Mouse (Mus musculus) liver, embryonic 13.5 days (tissue): ENCODE data around the gene Hnrnpa3. TPM values are rescaled to one million over a fixed set of nuclear protein-coding genes. Genes with fewer than 3 reads are reported as not detected.
"Not testable (repeated sequence)": the region's sequence is repeated elsewhere in the genome, so short reads cannot be mapped to it uniquely, and the experiment has no call there.

ENCODE experiments used
- ATAC-seq: fragments of 200-750 bp; cut with Nextera tagmentation; 2 replicates; pipeline ENCODE4 v1.8.0; 2017; ENCODE audit warnings: low read depth, mild to moderate bottlenecking, moderate number of reproducible peaks, moderate library complexity
- DNase-seq: peaks from one replicate; pipeline ENCODE4 v3.0.0; 2022
- H3K27ac ChIP-seq: fragments of 300-500 bp; sonication (generic); 2 replicates; pipeline ENCODE4 v1.5.1; 2015; ENCODE audit warnings: moderate library complexity, mild to moderate bottlenecking, inconsistent platforms
- H3K27me3 ChIP-seq: fragments of 300-500 bp; sonication (generic); 2 replicates; pipeline ENCODE4 v1.6.1; 2015; ENCODE audit warnings: mild to moderate bottlenecking, inconsistent platforms
- H3K36me3 ChIP-seq: fragments of 300-500 bp; sonication (generic); 2 replicates; pipeline ENCODE4 v1.6.1; 2015; ENCODE audit warnings: mild to moderate bottlenecking, inconsistent platforms
- H3K4me1 ChIP-seq: fragments of 300-500 bp; sonication (generic); replicated peaks from 2 replicates; pipeline ENCODE4 v1.6.1; 2015; ENCODE audit warnings: inconsistent platforms
- H3K4me2 ChIP-seq: fragments of 300-500 bp; sonication (generic); 2 replicates; pipeline ENCODE4 v1.6.1; 2015; ENCODE audit warnings: inconsistent platforms, mild to moderate bottlenecking, moderate library complexity
- H3K4me3 ChIP-seq: fragments of 300-500 bp; sonication (generic); replicated peaks from 2 replicates; pipeline ENCODE4 v1.5.1; 2015; ENCODE audit warnings: mild to moderate bottlenecking, inconsistent platforms
- H3K9ac ChIP-seq: fragments of 300-500 bp; sonication (generic); 2 replicates; pipeline ENCODE4 v1.6.1; 2015; ENCODE audit warnings: mild to moderate bottlenecking, inconsistent platforms
- H3K9me3 ChIP-seq: fragments of 300-500 bp; sonication (generic); replicated peaks from 2 replicates; pipeline ENCODE4 v1.6.1; 2016; ENCODE audit warnings: inconsistent platforms
- WGBS: fragments of 180-500 bp; shearing (Covaris S2); methylation state at CpG from one replicate; pipeline ENCODE4 v1.1.7; 2015; ENCODE audit not compliant: insufficient replicate concordance; 5-methylcytosine and 5-hydroxymethylcytosine counted together
- polyA plus RNA-seq: library from polyadenylated mRNA; unstranded; fragments of >200 nt; fragmentation: Nextera tagmentation; extraction: Ambion mirVana; gene quantifications from 2 replicates; pipeline ENCODE4 v1.2.1, GENCODE M21; 2015

The Hnrnpa3 gene
- polyA plus RNA-seq, 1 experiment from 2014 or later, result 161 TPM

DNA sequence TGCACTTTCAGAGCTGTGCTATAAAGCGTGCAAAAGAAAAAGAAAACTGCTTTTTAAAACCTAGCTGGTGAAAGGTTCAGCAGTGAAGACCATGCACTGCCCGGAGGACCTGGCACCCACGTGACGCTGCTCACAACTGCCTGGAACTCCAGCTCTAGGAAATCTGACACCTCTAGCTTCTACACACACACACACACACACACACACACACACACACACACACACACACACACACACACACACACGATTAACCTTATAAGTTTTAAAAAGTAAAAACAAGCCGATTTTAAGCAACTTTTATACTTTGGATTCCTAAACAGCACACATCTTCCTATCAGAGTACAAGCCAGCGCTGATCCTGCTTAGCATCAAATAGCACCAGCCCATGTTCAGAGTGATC is 22.4 kb downstream of the Hnrnpa3 start:
- Histone ChIP-seq H3K27ac (peak overlapping the region; percentile 5; the same call in 1 of the 2 replicates), H3K9me3 (no peaks in the 10 kb centered on the region), H3K4me2 (no peak overlapping the region), H3K27me3 (no peaks in the 10 kb centered on the region), H3K9ac (no peak overlapping the region), H3K4me1 (peaks cover 54% of the 10 kb centered on the region), H3K4me3 (no peak overlapping the region), H3K36me3 (peaks cover 42% of the 10 kb centered on the region)
- 63% methylated on average over 7 of the region's 7 CpGs for WGBS
- DNase-seq (no peak), ATAC-seq (no peak)

DNA sequence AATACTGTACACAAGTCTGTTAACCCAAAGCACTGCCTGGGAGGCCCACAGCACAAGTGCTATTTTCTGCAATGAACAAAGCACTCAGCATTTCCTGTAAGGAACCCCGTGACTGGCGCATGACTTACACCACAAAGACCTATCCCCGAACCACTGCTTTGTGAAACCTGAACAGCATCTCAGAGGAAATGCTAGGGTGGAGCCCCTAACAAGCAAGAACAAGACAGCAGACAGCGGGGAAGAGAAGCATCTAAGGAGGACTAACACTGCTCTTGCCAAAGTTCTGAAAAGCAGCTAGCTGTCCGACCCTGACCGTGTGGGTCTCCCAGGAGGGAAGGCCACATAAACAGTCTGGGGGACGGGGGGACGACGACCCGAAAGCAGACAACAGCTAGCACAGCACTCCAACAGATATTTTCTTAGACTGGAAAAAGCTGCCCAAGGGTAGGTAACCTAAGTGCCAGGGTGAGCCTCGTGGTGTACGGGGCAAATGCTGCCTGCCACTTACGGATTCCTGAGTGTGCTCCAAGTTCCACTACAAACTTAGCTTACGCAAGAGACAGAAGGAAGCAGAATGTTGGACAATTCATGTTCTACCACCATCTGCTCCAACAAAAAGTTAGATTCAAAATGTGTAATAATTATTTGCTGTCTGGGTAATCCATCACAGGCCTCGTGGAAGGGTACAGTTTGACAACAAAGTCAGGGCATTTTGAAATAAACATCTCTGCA is 24.1 kb downstream of the Hnrnpa3 start:
- Histone ChIP-seq H3K36me3 (peaks cover 38% of the 10 kb centered on the region), H3K9me3 (no peaks in the 10 kb centered on the region), H3K4me2 (peak overlapping the region; percentile 32), H3K9ac (peak overlapping the region; percentile 39; the same call in 1 of the 2 replicates), H3K4me3 (no peak overlapping the region), H3K4me1 (peaks cover 68% of the 10 kb centered on the region), H3K27me3 (no peaks in the 10 kb centered on the region), H3K27ac (peak overlapping the region; percentile 71)
- WGBS, result 38% methylated on average over 15 of the region's 15 CpGs
- DNase-seq (no peak), ATAC-seq (peak; percentile 54)

DNA sequence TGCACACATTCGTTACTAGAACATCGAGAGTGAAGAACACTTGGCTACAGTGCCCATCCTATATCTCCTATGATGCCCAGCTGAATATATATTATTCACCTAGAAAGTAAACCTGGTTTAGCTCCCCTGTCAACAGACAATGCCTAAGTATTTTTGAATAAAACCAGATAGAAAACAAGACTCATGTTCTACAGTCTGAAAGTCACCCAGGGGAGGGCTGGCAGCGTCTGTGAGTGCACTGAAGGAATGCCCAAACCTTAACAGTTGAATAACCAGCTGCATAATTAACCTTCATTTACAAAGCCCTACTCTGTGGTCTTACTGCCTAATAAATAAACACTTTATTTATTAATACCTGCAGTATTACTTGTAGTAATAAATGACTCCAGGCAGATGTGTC is 25.5 kb downstream of the Hnrnpa3 start:
- DNase-seq, result no peak

GRCm38 (mm10) chr2:75685458-75685861 is 26.4 kb downstream of the Hnrnpa3 start:
- no peak for DNase-seq
- Histone ChIP-seq H3K4me1 (peaks cover 83% of the 10 kb centered on the region), H3K27me3 (no peaks in the 10 kb centered on the region), H3K27ac (peak overlapping the region; percentile 41; the same call in 1 of the 2 replicates), H3K9ac (no peak overlapping the region), H3K9me3 (no peaks in the 10 kb centered on the region), H3K36me3 (peaks cover 40% of the 10 kb centered on the region), H3K4me2 (no peak overlapping the region), H3K4me3 (no peak overlapping the region)
- ATAC-seq, result no peak
- 44% methylated on average over 6 of the region's 6 CpGs for whole genome bisulfite sequencing

More for the DNA sequence above, 25.5 kb downstream of the Hnrnpa3 start:
- Histone ChIP-seq H3K27me3 (no peaks in the 10 kb centered on the region), H3K36me3 (peaks cover 38% of the 10 kb centered on the region), H3K4me1 (peaks cover 82% of the 10 kb centered on the region), H3K4me2 (no peak overlapping the region), H3K4me3 (no peak overlapping the region), H3K27ac (no peak overlapping the region), H3K9me3 (no peaks in the 10 kb centered on the region), H3K9ac (no peak overlapping the region)
- 84% methylated on average over 3 of the region's 3 CpGs for WGBS
- ATAC-seq, result no peak

GRCm38 (mm10) chr2:75687040-75687749 is 28.1 kb downstream of the Hnrnpa3 start:
- no peak overlapping the region for H3K4me3 ChIP-seq
- no peak overlapping the region for H3K9ac ChIP-seq
- no peak overlapping the region for H3K4me2 ChIP-seq
- peaks cover 78% of the 10 kb centered on the region for H3K4me1 ChIP-seq
- DNase-seq (no peak), ATAC-seq (no peak)
- H3K36me3 ChIP-seq, result peaks cover 42% of the 10 kb centered on the region
- H3K27ac ChIP-seq, result no peak overlapping the region
- WGBS, result 82% methylated on average over 10 of the region's 10 CpGs
- H3K9me3 ChIP-seq, result no peaks in the 10 kb centered on the region
- no peaks in the 10 kb centered on the region for H3K27me3 ChIP-seq

- peaks cover 54% of the 10 kb centered on the region for H3K36me3 ChIP-seq
- no peak overlapping the region for H3K27ac ChIP-seq
- H3K27me3 ChIP-seq, result no peaks in the 10 kb centered on the region
- ATAC-seq (no peak), DNase-seq (no peak)
- H3K9ac ChIP-seq, result no peak overlapping the region; the same call in 1 of the 2 replicates
- peaks cover 80% of the 10 kb centered on the region for H3K4me1 ChIP-seq
- H3K4me3 ChIP-seq, result no peak overlapping the region
- H3K4me2 ChIP-seq, result no peak overlapping the region
- 63% methylated on average over 1 of the region's 1 CpGs for WGBS
- H3K9me3 ChIP-seq, result no peaks in the 10 kb centered on the region
Observed at GRCm38 (mm10) chr2:75688901-75689300, 29.8 kb downstream of the Hnrnpa3 start.

GRCm38 (mm10) chr2:75689482-75690158 is 30.6 kb downstream of the Hnrnpa3 start:
- H3K9ac ChIP-seq, result no peak overlapping the region; the same call in 1 of the 2 replicates

DNA sequence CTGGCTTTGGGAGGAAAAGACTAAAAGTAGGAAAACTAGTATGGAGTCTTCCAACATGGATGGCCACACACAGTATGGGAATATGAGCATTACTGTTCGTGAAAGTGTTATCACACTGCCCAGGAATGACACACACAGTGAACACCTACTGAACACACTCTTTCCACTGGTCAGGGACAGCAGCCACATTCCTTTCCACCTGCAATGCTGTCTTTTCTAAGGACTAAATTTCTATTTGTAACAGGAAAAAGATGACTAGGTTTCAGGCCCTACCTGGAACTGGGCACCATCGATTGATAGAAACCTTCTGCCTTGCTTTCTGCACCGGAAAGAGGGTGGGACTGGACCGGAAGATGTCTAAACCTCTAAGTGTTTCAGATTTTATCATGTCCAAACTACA is 31.6 kb downstream of the Hnrnpa3 start:
- no peak overlapping the region for H3K9ac ChIP-seq
- no peaks in the 10 kb centered on the region for H3K9me3 ChIP-seq
- ATAC-seq (no peak), DNase-seq (no peak)
- H3K4me3 ChIP-seq, result no peak overlapping the region
- 69% methylated on average over 4 of the region's 4 CpGs for WGBS
- H3K27me3 ChIP-seq, result no peaks in the 10 kb centered on the region
- H3K4me1 ChIP-seq, result peaks cover 70% of the 10 kb centered on the region
- H3K4me2 ChIP-seq, result no peak overlapping the region
- H3K27ac ChIP-seq, result no peak overlapping the region
- H3K36me3 ChIP-seq, result peaks cover 55% of the 10 kb centered on the region

More at GRCm38 (mm10) chr2:75689482-75690158, 30.6 kb downstream of the Hnrnpa3 start:
- WGBS, result 83% methylated on average over 10 of the region's 10 CpGs
- Histone ChIP-seq H3K4me2 (no peak overlapping the region), H3K27me3 (no peaks in the 10 kb centered on the region), H3K27ac (no peak overlapping the region), H3K4me1 (peaks cover 74% of the 10 kb centered on the region), H3K9me3 (no peaks in the 10 kb centered on the region), H3K4me3 (no peak overlapping the region), H3K36me3 (peaks cover 51% of the 10 kb centered on the region)
- ATAC-seq, result peak; percentile 15; the same call in 1 of the 2 replicates
- DNase-seq, result no peak

- 86% methylated on average over 8 of the region's 8 CpGs for WGBS
- H3K27ac ChIP-seq, result no peak overlapping the region
- DNase-seq, result no peak
Observed at GRCm38 (mm10) chr2:75691316-75691715, 32.3 kb downstream of the Hnrnpa3 start.

DNA sequence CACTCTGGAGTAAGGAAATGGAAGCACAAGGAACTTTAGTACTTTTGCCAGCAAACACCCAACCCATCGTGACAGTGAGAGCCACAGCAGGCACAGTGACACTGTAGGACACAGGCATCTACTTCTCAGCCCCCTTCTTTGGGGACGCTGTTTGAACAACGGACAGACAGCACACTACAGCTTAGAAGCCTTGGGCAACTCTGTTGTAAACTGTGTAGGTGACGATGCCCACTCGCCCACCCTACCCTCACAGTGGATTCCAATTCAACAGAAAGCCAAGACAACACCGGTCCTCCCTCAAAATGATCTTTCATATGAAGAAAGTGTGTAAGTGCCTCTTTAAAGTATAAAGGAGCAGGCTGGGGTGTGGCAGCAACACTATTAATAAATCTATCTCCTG is 33.3 kb downstream of the Hnrnpa3 start:
- Histone ChIP-seq H3K36me3 (peaks cover 62% of the 10 kb centered on the region), H3K9me3 (no peaks in the 10 kb centered on the region), H3K4me2 (no peak overlapping the region), H3K27me3 (no peaks in the 10 kb centered on the region), H3K4me1 (peaks cover 70% of the 10 kb centered on the region), H3K27ac (no peak overlapping the region), H3K9ac (no peak overlapping the region), H3K4me3 (no peak overlapping the region)
- WGBS, result 88% methylated on average over 6 of the region's 6 CpGs
- no peak for DNase-seq
- ATAC-seq, result no peak

More at GRCm38 (mm10) chr2:75691316-75691715, 32.3 kb downstream of the Hnrnpa3 start:
- H3K9ac ChIP-seq, result no peak overlapping the region
- H3K9me3 ChIP-seq, result no peaks in the 10 kb centered on the region
- H3K36me3 ChIP-seq, result peaks cover 58% of the 10 kb centered on the region
- peaks cover 70% of the 10 kb centered on the region for H3K4me1 ChIP-seq
- H3K4me2 ChIP-seq, result no peak overlapping the region
- no peaks in the 10 kb centered on the region for H3K27me3 ChIP-seq
- ATAC-seq, result no peak
- H3K4me3 ChIP-seq, result no peak overlapping the region

DNA sequence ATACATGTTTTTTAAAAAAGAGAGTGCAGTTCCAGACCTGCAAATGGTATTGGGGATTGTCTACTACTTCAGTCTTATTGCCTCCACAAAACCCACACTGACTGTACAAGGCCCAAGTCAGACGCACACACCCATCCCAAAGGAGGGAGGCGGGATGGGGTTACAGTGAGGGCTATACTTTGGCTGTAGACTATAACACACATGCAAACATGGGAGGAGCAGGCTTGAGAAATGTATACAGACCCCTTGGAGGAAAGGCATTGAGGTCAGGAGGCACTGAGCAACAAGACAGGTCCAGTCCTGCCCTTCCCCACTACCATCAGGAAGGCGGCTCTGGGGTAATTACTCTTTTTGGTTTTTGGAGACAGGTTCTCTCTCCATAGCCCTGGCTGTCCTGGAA is 35.9 kb downstream of the Hnrnpa3 start:
- not testable (repeated sequence) for H3K9ac ChIP-seq, DNase-seq, H3K27ac ChIP-seq, H3K27me3 ChIP-seq, H3K4me2 ChIP-seq, H3K9me3 ChIP-seq, H3K4me3 ChIP-seq
- Histone ChIP-seq H3K36me3 (peaks cover 58% of the 10 kb centered on the region), H3K4me1 (peaks cover 75% of the 10 kb centered on the region)
- 78% methylated on average over 3 of the region's 3 CpGs for WGBS
- ATAC-seq, result peak; percentile 29; the same call in 1 of the 2 replicates
